Mouse (Mus musculus) ovary, adult 18-20 months (tissue): Measurements from ENCODE around the gene Thsd7a.

ENCODE experiments used
- DNase-seq: peaks from one replicate; pipeline ENCODE4 v3.0.0; 2022; ENCODE audit warnings: low spot score, mixed read lengths

Thsd7a gene

GRCm38 (mm10) chr6:12503867-12504266 is 245.3 kb downstream of the Thsd7a start:
- DNase-seq: no peak

DNA sequence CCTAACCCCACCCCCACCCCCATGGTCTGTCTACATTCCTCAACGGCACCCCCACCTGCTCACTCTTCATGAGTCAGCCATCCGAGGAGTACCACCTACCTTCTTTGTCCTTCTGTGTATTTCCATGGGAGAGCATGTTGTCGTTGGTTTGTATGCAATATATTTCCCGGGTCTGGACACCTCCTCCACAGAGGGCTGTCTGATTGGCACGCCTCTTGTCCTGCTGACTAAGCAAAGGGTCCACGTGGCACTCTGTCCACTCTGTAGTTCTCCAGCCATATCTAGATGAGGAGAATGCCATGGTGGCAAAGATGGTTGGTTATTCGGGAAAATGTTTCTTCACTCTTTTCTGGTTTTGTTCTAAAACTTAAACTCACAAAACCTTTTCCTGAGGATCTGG is 248.3 kb downstream of the Thsd7a start:
- DNase-seq: no peak

DNA sequence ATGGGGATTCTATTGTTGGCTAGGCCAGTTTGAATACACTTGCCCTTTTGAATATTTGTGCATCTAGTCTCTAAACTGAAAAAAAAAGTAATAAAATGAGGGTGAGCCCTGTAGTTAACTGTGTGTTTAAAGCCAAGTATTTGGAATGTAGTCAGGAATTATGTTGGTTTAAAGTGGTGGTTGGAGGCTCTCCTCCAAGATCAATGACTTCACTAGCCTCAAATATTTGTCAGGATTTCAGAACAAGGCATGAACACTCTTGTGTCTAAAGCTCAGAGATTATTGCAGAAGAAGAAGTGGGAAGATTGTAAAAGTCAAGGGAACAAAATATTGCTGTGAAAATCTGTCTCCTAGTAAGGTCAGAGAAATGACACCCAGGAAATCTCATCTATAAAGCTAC is 249.3 kb downstream of the Thsd7a start:
- no peak for DNase-seq

DNA sequence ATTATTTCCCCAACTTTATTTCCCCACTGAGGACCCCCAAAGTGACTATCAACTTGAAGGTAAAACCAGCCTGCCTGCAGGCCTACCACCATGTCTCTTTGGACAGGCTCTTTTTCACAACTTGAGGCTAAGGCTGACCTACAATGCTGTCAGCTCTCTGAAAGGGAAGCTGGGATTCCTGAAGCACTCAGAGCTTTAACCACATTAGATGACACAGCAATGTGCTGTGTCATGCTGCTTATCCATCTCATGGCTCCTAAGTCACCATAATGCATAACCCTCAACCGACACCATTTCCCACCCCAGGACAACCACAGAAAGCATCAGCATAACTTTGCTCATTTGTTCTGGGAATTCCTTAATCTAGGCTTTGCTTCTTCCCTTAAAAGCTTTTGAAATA is 255.6 kb downstream of the Thsd7a start:
- DNase-seq: no peak

DNA sequence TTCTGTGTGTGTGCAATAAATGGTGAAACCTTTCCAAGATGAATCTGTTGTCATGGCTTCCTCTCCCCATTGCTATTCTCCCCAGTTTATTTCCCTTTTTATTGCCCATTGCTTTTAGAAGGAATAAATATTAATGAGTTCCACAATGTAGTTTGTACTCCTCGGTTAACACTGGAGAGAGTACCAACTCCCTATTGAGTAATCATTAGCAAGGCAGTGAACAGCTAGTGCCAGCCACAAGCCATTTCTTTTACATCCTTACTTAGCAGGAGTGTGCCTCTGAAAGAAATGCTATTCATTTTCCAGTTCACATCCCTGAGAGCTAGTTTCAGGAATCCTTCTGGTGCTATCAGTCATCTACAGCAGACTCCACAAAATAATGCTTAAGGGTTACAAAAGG is 260.3 kb downstream of the Thsd7a start:
- no peak for DNase-seq

DNA sequence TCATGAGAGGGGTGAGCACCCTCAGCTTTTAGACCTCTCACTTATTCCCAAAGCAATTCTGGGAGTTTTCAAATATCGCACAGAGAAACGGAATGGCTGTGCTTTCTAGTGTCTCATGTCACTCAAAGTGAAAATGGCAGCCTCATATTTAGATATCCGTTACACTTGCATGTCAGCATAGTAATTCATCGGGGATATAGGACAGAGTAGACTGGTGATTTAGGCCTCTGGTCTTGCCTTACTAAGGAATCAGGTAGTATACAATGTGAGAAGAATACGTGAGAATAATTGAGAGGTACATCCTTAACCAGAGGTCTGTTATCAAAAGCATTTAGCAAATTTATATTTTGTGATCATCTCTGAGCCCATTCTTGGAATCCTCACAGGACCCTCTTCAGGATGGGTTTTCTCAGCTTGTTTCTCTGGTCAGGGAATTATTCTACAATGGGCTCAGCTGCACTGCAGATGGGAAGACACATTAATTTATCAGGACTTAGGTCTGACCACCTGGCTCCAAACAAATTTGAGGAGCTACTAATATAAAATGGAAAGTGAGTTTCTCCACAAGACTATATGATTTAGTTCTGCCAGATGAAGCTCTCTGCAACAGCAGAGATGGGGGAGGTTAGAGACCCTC is 267.6 kb downstream of the Thsd7a start:
- DNase-seq: no peak

- no peak for DNase-seq
Measured at GRCm38 (mm10) chr6:12478359-12478758, 270.9 kb downstream of the Thsd7a start.

- DNase-seq: no peak
Measured at GRCm38 (mm10) chr6:12470935-12471334, 278.3 kb downstream of the Thsd7a start.

DNA sequence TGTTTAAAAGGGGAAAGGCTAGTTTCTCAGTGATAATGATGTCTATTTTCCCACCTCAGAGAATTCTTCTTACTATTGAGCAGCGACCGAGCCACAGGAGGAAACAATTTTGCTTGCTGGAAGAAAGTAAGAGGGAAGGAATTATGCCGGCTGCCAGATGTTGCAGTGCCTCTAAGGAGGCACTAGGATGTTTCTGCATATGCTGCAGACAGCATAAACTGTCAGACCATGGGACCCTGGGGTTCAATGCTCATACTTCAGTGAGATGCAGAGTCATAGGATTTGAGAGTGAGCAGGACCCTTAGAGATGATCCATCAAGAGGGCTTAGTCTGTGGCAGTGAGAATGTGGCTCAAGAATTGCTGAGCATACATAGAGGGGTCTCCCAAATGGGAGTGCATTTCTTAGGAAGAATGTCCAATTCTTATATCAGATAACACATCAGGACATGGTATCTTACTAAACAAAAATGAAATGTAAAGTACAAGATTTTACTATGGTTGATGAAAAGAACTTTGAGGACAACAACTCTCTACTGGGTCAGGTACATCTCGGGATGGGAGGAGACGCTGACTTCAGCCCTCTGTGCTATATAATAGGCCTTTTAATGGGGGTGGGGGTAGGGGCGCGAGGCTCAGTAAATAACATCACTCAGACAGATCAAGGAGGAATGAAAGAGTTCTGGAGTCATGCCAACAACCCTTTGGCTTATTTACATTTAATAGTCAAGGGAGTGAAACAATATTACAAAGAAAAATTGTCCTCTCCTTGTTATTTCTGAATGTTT is 281.7 kb downstream of the Thsd7a start:
- DNase-seq: no peak

- DNase-seq: no peak
Measured at GRCm38 (mm10) chr6:12458841-12459240, 290.4 kb downstream of the Thsd7a start.

- no peak for DNase-seq
Measured at GRCm38 (mm10) chr6:12457451-12457850, 291.8 kb downstream of the Thsd7a start.

DNA sequence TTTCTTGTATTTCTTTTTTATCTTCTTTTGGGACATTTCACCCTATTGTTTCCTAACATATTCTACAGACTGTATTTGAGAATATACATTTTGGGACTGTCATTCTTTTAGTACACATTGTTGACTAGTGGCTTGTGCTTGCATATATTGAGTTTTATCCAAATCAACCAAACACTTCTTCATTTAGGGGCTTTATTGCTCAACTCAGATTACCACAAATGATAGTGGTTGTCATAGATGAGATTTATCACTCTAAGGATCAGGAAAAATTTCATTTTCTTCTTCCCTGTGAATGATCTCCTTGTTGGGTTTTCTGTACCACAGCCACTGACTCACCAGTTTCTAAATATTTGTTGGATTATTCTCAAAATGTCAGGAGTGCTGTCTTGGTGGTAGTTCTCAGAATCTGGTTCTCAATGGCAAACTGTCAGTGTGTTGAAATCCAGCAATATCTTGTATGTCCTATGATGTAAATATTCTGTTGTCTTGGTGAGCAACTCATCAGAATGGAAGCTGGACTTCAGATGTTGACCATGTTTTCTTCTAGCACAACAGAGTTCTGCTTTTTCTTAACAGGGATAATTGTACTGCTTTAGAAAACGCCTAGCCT is 294.2 kb downstream of the Thsd7a start:
- no peak for DNase-seq

GRCm38 (mm10) chr6:12454132-12454531 is 295.1 kb downstream of the Thsd7a start:
- no peak for DNase-seq

GRCm38 (mm10) chr6:12448851-12449250 is 300.4 kb downstream of the Thsd7a start:
- DNase-seq: no peak

DNA sequence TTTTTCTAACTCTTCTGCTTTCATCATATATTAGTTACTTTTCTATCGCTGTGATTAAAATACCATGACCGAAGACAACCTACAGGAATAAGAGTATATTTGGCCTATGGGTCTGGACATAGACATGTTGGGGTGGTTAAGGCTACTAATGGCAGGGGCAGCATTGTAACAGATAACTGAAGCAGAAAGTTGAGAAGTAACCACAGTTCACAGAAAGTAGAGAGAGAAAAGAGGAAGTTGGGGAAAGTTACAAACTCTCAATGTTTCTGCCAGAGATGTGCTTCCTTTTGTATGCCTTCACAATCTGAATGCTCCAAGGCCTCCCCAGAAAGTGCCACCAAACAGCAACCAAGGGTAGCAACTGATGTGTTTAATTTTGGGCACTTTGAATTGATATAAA is 303.7 kb downstream of the Thsd7a start:
- no peak for DNase-seq

- no peak for DNase-seq
Measured at GRCm38 (mm10) chr6:12439561-12439960, 309.6 kb downstream of the Thsd7a start.

GRCm38 (mm10) chr6:12419070-12419469 is 330.1 kb downstream of the Thsd7a start:
- DNase-seq: no peak

- DNase-seq: no peak
Measured at GRCm38 (mm10) chr6:12416976-12417375, 332.2 kb downstream of the Thsd7a start.

DNA sequence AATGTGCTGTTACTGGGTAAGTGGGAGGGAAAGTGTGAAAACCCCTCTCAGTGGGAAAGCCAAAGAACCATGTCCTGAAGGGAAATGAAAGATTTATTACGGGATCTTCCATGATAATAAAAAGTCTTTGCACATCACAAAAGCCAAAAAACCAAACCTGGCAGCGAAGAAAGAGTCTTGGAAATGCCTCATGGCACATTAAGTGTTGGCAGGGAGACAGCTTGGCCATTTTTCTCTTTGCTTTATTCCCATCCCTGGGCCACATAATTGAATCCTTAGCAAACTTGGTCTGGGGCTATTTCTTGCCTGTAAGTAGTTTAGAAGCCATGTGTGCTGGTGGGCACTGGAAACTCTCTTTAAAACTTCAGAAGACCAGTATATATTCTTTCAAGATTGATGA is 344.8 kb downstream of the Thsd7a start:
- DNase-seq: no peak

DNA sequence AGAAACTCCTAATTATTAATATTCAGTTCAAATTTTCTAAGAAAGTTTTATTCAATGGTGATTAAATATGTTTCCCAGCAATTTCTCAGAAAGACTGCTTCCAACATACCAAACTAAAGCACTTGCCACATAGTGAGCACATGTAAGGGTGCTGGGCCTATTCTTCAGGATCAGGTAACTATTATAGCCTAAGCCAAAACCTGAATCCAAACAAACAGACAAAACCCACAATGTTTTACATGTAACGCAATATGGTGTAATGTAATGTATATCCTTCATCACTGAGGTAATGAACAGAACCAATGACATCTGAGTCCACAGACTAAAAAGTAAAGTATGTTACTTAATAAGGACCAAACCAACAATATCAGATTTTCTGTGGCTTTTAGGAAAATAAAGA is 346.2 kb downstream of the Thsd7a start:
- no peak for DNase-seq

DNA sequence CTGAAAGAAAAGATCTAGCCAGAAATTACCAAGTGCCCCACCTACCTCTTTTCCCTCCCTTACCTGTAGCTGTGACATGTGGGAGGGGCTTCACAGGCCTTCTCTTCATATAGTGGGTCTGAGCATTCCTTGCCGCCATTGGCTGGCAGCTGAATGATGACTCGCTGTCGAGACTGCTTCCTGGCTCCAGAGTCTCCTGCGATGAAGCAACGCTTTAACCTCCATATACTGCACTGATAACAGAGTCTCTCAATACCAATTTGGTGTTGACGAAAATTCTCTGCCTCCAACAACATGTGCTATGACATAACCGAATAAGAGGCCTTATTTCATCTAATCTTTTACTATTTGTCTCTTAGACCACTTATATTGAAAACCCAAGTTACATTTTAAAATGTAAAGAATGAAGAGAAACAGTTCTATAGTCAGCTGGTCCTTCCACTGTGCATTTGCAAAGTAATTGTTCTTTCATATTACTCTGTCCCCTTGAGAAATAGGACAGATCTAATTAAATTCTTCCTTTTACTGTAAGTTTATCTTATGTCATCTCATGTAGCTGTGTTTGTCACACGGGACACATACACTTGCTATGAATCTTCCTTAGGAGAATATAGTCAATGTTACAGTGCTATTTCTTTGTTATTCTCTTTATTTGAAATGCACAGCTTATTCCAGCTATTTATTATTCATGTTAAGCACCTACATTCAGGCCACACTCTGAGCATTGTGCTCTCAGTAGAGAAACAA is 351.3 kb downstream of the Thsd7a start:
- no peak for DNase-seq

DNA sequence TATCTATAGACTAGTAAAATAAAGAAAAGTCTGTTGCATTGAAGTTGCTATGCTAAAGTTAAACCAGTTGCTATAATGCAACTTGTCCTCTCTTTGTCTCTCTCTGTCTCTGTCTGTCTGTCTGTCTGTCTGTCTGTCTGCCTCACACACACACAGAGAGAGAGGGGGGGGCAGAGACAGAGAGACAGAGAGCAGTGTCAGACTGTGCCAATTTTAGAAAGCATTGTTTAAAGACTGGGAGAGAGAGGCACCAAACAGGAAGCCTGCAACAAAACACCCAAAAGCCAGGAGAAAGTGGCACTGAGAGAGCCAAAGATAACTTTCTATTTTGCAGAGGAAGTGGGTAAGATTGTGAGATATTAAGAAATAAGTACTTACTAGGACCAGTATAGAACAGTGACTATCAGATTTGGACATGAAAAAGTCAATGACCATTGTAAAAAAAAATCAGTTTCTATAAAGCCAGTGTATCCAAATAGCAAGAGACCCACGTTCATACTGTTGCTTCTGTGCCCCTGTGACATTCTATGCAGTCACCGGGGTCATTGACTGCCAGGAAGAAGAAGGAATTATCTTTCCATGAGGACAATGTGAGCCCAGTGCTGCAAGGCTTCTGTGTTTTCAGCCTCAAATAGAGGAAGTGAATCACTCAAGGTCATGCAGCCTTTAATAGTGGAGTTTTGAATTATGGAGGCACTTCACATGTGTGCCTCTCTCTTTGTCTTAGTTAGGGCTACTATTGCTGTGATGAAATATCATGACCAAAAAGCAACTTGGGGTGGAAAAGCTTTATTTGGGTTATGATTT is 355.4 kb downstream of the Thsd7a start:
- no peak for DNase-seq
